Mouse (Mus musculus) midbrain, embryonic 16.5 days (tissue): ENCODE results near the gene Dhx16. TPM values are rescaled to one million over a fixed set of nuclear protein-coding genes. Genes with fewer than 3 reads are reported as not detected.
"Not testable (repeated sequence)": the region's sequence is repeated elsewhere in the genome, so short reads cannot be mapped to it uniquely, and the experiment has no call there.

ENCODE experiments used
- ATAC-seq: fragments of 200-750 bp; cut with Nextera tagmentation; 2 replicates; pipeline ENCODE4 v1.8.0; 2017; ENCODE audit warnings: moderate TSS enrichment
- H3K27ac ChIP-seq: fragments of 300-500 bp; sonication (generic); 2 replicates; pipeline ENCODE4 v1.5.1; 2014; ENCODE audit warnings: mild to moderate bottlenecking, low read length, mixed read lengths
- H3K27me3 ChIP-seq: fragments of 300-500 bp; sonication (generic); 2 replicates; pipeline ENCODE4 v1.6.1; 2014; ENCODE audit warnings: low read depth, low read length, mixed read lengths; ENCODE audit not compliant: control insufficient read depth, insufficient read depth
- H3K36me3 ChIP-seq: fragments of 300-500 bp; sonication (generic); 2 replicates; pipeline ENCODE4 v1.6.1; 2014; ENCODE audit warnings: mild to moderate bottlenecking, low read length, moderate library complexity, mixed read lengths; ENCODE audit not compliant: control insufficient read depth, insufficient read depth
- H3K4me1 ChIP-seq: fragments of 300-500 bp; sonication (generic); 2 replicates; pipeline ENCODE4 v1.6.1; 2014; ENCODE audit warnings: mild to moderate bottlenecking, low read length, mixed read lengths; ENCODE audit not compliant: control insufficient read depth, insufficient read depth
- H3K4me2 ChIP-seq: fragments of 300-500 bp; sonication (generic); 2 replicates; pipeline ENCODE4 v1.6.1; 2014; ENCODE audit warnings: mild to moderate bottlenecking, low read length, mixed read lengths
- H3K4me3 ChIP-seq: fragments of 300-500 bp; sonication (generic); 2 replicates; pipeline ENCODE4 v1.5.1; 2014; ENCODE audit warnings: low read depth, mild to moderate bottlenecking, low read length, moderate library complexity, mixed read lengths
- H3K9ac ChIP-seq: fragments of 300-500 bp; sonication (generic); 2 replicates; pipeline ENCODE4 v1.6.1; 2014; ENCODE audit warnings: low read depth, low read length, mixed read lengths
- H3K9me3 ChIP-seq: fragments of 300-500 bp; sonication (generic); replicated peaks from 2 replicates; pipeline ENCODE4 v1.6.1; 2014; ENCODE audit warnings: mild to moderate bottlenecking, low read length, mixed read lengths; ENCODE audit not compliant: control insufficient read depth, poor library complexity, severe bottlenecking
- WGBS: fragments of 180-500 bp; shearing (Covaris S2); extraction: QIAGEN DNeasy Blood & Tissue Kit; methylation state at CpG from one replicate; pipeline ENCODE4 v1.1.7; 2014; 5-methylcytosine and 5-hydroxymethylcytosine counted together
- polyA plus RNA-seq: library from polyadenylated mRNA; unstranded; fragments of >200 nt; fragmentation: Nextera tagmentation; extraction: Ambion mirVana; gene quantifications from 2 replicates; pipeline ENCODE4 v1.2.1, GENCODE M21; 2015

Gene Dhx16
- polyA plus RNA-seq, 1 experiment from 2014 or later = 30.5 TPM

GRCm38 (mm10) chr17:35920862-35921562 lies 41.4 kb downstream of the Dhx16 start:
- Histone ChIP-seq H3K4me1 (peaks cover 30% of the 10 kb centered on the region), H3K9ac (peak overlapping the region; percentile 22; the same call in 1 of the 2 replicates), H3K27ac (peak overlapping the region; percentile 99), H3K27me3 (no peaks in the 10 kb centered on the region), H3K4me2 (peak overlapping the region; percentile 93), H3K9me3 (no peaks in the 10 kb centered on the region), H3K4me3 (no peak overlapping the region), H3K36me3 (peaks cover 10% of the 10 kb centered on the region)
- ATAC-seq = no peak
- 64% methylated on average over 5 of the region's 5 CpGs for WGBS

- H3K27me3 ChIP-seq = no peaks in the 10 kb centered on the region
- no peaks in the 10 kb centered on the region for H3K9me3 ChIP-seq
- H3K27ac ChIP-seq = no peak overlapping the region
- H3K36me3 ChIP-seq = peaks cover 17% of the 10 kb centered on the region
- 87% methylated on average over 4 of the region's 4 CpGs for WGBS
- no peak overlapping the region for H3K4me3 ChIP-seq
- no peak for ATAC-seq
- H3K4me2 ChIP-seq = no peak overlapping the region
- H3K9ac ChIP-seq = 0 out of 2 replicates have a peak overlapping the region, but pooled peaks have one; percentile 5
- peaks cover 30% of the 10 kb centered on the region for H3K4me1 ChIP-seq
Observed at GRCm38 (mm10) chr17:35921710-35922109, 42.1 kb downstream of the Dhx16 start.

- Histone ChIP-seq H3K4me3 (no peak overlapping the region), H3K4me2 (no peak overlapping the region), H3K4me1 (peaks cover 30% of the 10 kb centered on the region), H3K36me3 (peaks cover 21% of the 10 kb centered on the region), H3K27ac (no peak overlapping the region), H3K9me3 (no peaks in the 10 kb centered on the region), H3K9ac (no peak overlapping the region), H3K27me3 (no peaks in the 10 kb centered on the region)
- no peak for ATAC-seq
- 90% methylated on average over 3 of the region's 3 CpGs for WGBS
Observed at GRCm38 (mm10) chr17:35922566-35922965, 42.9 kb downstream of the Dhx16 start.

GRCm38 (mm10) chr17:35923281-35923680 lies 43.7 kb downstream of the Dhx16 start:
- no peak for ATAC-seq
- no peak overlapping the region for H3K27ac ChIP-seq
- H3K36me3 ChIP-seq = peaks cover 28% of the 10 kb centered on the region
- peaks cover 30% of the 10 kb centered on the region for H3K4me1 ChIP-seq
- no peak overlapping the region for H3K9ac ChIP-seq
- WGBS = 93% methylated on average over 4 of the region's 4 CpGs
- H3K4me2 ChIP-seq = no peak overlapping the region
- no peaks in the 10 kb centered on the region for H3K27me3 ChIP-seq
- H3K9me3 ChIP-seq = no peaks in the 10 kb centered on the region
- H3K4me3 ChIP-seq = no peak overlapping the region

GRCm38 (mm10) chr17:35927471-35927870 lies 47.9 kb downstream of the Dhx16 start:
- peaks cover 45% of the 10 kb centered on the region for H3K36me3 ChIP-seq

GRCm38 (mm10) chr17:35929534-35929933 lies 49.9 kb downstream of the Dhx16 start:
- H3K4me1 ChIP-seq = no peaks in the 10 kb centered on the region
- H3K36me3 ChIP-seq = peaks cover 47% of the 10 kb centered on the region
- H3K4me2 ChIP-seq = no peak overlapping the region
- no peaks in the 10 kb centered on the region for H3K27me3 ChIP-seq
- no peak for ATAC-seq
- no peak overlapping the region for H3K9ac ChIP-seq
- no peak overlapping the region for H3K4me3 ChIP-seq
- 93% methylated on average over 2 of the region's 2 CpGs for WGBS
- no peak overlapping the region for H3K27ac ChIP-seq
- no peaks in the 10 kb centered on the region for H3K9me3 ChIP-seq

More at GRCm38 (mm10) chr17:35927471-35927870, 47.9 kb downstream of the Dhx16 start:
- H3K9me3 ChIP-seq = no peaks in the 10 kb centered on the region
- no peak for ATAC-seq
- H3K4me3 ChIP-seq = no peak overlapping the region
- H3K4me1 ChIP-seq = peaks cover 1% of the 10 kb centered on the region; the same call in 1 of the 2 replicates
- H3K27ac ChIP-seq = no peak overlapping the region
- H3K27me3 ChIP-seq = no peaks in the 10 kb centered on the region
- no peak overlapping the region for H3K9ac ChIP-seq
- H3K4me2 ChIP-seq = no peak overlapping the region
- WGBS = 66% methylated on average over 1 of the region's 1 CpGs

GRCm38 (mm10) chr17:35930627-35931026 lies 51.0 kb downstream of the Dhx16 start:
- no peak overlapping the region for H3K27ac ChIP-seq
- no peaks in the 10 kb centered on the region for H3K27me3 ChIP-seq
- no peak for ATAC-seq
- WGBS = 95% methylated on average over 12 of the region's 12 CpGs
- H3K4me1 ChIP-seq = no peaks in the 10 kb centered on the region
- H3K9me3 ChIP-seq = no peaks in the 10 kb centered on the region
- H3K4me3 ChIP-seq = no peak overlapping the region
- peaks cover 38% of the 10 kb centered on the region for H3K36me3 ChIP-seq
- no peak overlapping the region for H3K9ac ChIP-seq
- H3K4me2 ChIP-seq = no peak overlapping the region

GRCm38 (mm10) chr17:35932608-35933007 lies 53.0 kb downstream of the Dhx16 start:
- Histone ChIP-seq H3K4me2 (no peak overlapping the region), H3K9ac (no peak overlapping the region), H3K4me1 (no peaks in the 10 kb centered on the region), H3K27ac (no peak overlapping the region), H3K27me3 (no peaks in the 10 kb centered on the region), H3K9me3 (no peaks in the 10 kb centered on the region), H3K36me3 (peaks cover 26% of the 10 kb centered on the region), H3K4me3 (no peak overlapping the region)
- 91% methylated on average over 4 of the region's 4 CpGs for WGBS
- ATAC-seq = no peak

- not testable (repeated sequence) for H3K9ac ChIP-seq, H3K27ac ChIP-seq, H3K4me1 ChIP-seq, H3K27me3 ChIP-seq, ATAC-seq, H3K4me3 ChIP-seq, H3K36me3 ChIP-seq, H3K9me3 ChIP-seq, H3K4me2 ChIP-seq
- WGBS = 89% methylated on average over 14 of the region's 14 CpGs
Observed at GRCm38 (mm10) chr17:35935763-35936162, 56.1 kb downstream of the Dhx16 start.
